Mouse (Mus musculus): ENCODE data around the gene Aldh1b1.

DNA sequence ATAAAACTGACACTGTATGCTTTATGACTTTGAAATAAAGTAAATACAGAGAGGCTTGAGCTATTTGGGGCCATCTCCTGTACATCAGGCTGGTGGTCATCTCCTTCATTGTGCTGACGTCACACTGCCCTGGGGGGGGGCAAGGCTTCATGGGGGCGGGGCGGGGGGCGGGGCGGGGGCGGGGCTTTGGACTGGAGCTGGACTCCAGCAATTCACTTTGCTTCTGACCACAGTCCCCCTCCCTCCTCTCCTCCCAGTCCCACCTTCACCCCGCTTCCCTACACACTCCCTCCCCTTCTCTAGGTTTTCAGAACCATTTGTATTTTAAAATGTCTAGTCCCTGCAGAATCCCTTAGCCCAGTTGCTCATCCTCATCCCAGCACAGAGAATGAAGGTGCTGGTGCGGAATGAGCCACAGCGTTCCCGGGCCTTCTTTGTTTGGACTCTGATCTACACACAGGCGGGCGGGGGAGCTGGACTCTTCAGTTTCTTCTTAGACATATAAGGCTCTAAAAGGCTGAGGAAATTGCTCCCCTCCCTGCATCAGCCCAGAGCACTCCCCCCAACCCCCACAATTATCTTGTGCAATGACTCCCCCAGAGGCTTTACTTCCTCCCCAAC, 3.5 kb upstream of the Aldh1b1 start:
- TF ChIP-seq GATA1 (IDR thresholded peaks at IDR 0.05; ENCODE audit: low read length) (no peak), TAL1 (IDR thresholded peaks at IDR 0.05; ENCODE audit: low read length) (no peak)

Measured in erythroblast, embryonic 14.5 days (primary cell).